Mouse (Mus musculus): ENCODE measurements around the gene Slc6a6.

The Slc6a6 gene

DNA sequence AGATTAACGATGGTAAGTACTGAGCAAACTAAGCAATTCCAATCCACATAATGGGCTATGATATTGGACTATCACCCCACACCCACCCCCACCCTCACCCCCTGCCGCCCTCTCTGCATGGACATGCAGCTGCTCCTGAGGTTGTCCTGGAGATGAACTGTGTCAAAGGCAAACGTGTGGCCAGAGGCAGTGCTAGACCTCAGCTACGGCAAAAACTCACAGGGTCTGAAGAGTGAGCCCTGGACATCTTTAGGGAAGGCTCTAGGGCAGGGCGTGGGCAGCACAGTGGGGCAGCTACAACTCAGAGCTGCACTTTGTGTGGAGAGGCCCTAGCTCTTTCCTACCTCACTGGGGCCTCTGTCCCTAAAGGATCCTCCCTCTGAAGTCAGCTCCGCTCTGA lies 13.6 kb upstream of the Slc6a6 start:
- DNase-seq (ENCODE audit: low spot score) = no peak

DNA sequence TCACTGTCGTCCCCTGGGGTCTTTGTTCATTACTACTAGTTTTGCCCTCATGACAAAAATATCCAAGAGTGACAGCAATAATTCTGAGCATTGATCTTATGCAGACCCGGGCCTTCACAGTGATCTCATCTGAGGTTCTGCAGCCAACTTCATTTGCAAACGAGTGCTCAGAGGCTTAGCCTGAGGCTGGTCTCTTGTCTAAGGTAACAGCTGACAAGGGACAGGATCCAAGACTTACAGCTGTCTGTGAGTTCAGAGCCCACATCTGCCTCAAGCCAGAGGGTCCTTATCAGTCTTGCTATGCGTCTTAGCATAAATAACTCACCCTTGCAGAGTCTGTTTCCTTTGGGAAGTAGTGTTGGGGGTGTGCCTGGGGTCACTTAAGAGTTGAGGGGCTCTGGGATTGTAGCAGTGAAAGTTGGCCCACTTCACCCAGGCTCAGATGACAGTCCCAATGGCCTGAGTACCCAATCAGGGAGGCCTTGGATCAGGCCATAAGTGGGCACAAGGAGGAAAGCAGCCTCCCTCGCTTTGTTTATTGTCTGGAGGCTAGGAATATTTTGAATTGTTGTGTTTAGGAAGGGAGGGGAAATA lies 9.0 kb upstream of the Slc6a6 start:
- DNase-seq (ENCODE audit: low spot score) = no peak

DNA sequence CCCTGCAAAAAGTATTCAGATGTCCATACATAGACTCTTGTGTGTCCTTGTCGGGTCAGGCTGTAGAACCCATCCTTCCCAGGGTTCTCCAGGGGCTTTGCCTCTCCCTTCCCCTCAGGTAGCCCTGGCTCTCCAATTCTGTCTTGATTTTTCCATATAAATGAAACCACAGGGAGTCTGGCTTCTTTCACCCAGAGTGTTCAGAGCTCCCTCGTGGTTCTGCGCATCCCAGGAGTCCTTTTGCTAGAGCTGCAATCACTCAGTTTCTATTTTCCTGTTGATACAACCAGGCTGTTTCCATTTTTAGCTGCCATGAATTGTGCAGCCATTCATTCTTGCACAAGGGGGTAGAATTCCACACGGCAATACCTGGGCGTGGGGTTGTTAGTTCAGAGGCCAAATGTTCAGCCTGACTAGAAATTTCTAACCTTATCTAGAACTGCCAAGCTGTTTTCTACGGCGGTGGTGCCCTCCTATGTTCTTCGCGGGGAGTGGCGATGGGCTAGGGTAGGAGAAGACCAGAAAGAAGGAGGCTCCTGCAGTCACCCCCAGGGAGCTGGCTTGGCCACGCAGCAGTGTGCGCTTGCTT lies 5.3 kb upstream of the Slc6a6 start:
- no peak for DNase-seq (ENCODE audit: low spot score)

DNA sequence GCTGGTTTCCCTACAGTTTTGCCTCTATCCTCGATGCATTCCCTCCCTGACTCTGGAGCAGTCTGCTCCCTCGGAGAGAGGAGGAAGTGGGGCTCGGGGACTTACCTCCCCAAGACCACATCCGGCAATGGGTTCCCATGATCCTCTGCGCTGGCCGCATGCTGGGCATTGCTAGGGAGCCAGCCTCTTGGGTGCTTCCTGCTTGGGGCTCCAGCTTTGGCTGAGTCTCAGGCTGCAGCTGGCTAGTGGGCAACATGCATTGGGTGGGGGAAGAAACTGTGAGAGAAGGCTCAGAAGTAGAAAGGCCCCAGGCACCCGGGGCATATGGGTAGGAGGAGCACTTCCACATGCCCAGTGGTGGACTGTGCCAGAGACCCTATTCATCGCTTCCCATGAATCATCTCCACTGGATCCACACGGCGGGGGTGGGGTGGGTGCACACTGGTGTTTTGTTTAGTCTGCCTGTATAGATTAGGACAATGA lies 4.7 kb upstream of the Slc6a6 start:
- peak; percentile 94 for DNase-seq (ENCODE audit: low spot score)

DNA sequence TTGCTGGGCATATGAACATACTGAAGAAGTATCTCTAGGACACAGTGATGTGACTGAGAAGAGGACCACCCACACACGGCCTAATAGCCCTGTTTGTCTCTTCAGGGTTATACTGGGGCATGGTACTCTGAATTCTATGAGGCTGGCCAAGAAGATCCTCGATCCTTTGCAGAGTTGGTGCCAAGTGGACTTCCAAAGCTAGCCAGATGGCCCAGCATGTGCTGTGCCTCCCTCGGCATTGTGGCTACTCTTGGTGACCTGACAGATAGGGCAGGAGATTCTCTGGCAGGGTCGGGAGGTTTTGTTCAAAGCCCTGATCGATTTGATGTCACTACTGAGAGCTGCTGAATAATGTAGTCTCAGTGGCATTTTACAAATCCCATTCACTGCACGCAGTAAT lies 4.1 kb upstream of the Slc6a6 start:
- no peak for DNase-seq (ENCODE audit: low spot score)

DNA sequence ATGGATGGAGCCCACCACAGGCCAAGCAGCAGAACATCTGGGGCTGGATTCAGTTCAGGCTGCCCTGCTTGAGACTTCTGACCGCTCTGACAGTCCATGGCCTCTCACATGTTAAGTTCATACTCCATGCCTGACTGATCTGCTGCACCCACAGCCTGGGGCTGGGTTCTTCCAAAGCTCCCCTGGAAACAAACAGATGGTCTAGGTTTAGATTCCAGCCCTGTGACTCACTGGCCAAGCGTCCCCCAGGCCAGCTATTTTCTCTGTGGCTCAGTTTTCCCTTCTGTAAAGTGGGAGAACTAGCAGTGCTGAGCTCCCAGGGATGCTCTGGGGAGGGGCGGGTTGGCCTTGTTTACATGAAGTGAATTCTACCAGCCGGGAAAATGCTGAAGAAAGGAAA lies 2.0 kb upstream of the Slc6a6 start:
- DNase-seq (ENCODE audit: low spot score) = no peak

DNA sequence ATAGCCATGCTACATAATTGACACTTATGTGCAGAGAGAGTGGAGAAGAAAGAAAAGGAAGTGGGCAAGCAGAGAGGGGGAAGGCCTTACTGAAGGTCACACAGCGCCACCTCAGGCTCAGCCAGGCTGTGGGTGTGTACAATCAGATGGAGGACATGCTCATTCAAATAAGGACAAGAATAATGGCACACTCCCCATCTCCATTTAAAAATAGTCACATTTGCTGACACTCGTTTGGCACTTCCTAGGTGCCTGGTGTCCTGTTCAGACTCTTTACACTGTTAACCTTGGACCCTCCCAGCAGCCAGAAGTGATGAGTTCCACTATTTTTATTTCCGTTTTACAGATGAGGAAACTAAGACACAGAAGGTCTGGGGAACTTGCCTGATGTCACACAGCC lies 732 bp upstream of the Slc6a6 start:
- peak; percentile 59 for DNase-seq (ENCODE audit: low spot score)

DNA sequence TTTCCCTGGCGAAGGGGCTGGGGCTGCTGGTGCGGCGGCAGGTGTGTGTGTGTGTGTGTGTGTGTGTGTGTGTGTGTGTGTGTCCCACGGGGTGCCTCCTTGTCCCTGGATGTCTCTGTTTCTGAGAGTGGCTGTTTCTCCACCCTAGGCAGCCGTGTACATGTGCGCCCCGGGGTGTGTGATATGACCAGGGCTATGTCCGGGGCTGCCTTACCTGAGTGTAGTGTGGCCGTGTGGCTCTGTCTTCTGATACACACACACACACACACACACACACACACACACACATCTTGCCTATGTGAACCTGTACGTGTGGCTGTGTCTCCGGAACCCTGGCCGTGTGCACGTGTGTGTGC lies 599 bp downstream of the Slc6a6 start:
- DNase-seq (ENCODE audit: low spot score) = no peak

DNA sequence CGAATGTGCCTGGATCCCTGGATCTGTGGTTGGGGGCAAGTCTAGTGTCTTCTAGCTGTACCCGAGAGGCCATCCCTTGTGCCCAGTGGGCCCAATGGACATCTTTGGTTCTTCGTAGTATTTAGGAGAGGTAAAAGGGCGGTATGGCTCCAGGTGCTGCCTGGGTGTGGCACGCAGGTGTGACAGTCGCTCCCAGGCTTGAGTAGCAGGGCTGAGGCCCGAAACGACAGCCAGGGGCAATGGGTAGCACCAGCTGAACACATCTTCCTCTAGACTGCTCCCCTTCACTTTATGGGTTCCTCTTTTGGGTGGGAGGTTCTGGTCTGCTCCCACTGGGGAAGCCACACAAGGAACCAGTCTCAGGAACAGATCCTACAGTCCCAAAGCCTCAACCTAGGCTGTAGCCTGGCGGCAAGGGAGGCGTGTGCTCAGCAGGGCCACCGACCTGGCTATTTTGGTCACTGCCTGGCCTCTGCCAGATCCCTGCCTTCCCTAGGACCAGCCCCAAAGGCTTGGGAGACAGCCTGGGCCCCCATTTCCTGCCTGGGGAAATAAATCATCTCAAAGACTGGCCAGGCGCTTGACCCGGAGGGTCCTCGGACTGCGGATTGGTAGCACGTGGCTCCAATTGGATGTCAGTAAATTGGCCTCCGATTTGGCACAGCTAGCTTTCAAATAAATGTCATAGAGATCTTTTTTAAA lies 1.1 kb downstream of the Slc6a6 start:
- no peak for DNase-seq (ENCODE audit: low spot score)

DNA sequence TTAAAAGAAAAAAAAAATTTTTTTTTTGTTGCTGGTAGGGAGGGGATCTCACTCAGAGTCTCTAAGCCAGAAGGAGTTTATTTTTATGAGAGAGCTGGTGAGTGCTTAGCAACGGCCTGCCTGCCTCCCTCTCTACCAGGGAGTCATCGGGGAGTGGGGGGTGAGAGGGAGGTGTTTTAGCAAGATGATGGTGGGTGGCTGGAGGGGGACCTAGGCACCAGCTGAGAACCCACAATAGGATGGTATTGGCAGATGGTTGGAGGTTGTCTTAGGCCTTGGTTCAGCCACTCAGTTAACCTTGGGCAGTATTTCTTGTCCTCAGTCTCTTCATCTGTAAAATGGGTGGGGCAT lies 1.7 kb downstream of the Slc6a6 start:
- peak; percentile 23 for DNase-seq (ENCODE audit: low spot score)

DNA sequence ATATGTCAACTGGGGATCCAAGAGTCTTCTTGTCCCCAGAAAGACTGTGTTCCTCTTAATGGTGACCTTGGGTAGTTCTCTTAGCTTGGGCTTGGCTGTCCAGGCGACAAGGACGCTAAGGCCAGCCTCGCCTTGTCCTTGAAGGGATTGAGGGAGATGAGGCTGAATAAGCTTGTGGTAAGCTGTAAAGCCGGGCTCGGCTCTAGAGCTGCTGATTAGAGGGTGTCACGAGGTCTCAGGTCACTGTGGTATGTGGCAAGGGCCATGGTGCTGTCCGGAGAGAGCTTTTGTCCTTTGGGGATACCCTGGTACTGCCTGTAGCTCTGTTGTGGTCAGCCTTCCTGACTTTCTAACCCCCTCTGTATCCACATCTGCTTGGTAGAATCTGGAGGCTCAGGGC lies 2.0 kb downstream of the Slc6a6 start:
- no peak for DNase-seq (ENCODE audit: low spot score)

DNA sequence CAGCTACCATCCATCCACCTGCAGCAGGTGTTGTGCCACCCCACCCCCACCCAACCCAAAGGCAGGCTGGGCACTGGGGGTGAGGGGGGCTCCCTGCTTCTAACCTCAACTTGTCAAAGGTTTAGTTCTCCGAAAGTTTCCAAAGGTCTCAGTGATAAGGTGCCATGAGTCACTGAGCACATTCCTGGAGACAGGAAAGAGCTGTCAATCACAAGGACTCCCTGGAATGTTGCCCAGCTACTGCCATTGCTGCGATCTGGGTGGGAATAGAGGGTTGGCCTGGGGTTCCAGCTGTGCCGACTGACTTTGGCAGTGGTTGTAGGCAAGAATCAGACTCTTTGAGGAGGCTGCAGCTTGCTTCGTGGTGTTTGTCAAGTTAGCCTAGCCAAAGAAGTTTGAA lies 2.7 kb downstream of the Slc6a6 start:
- no peak for DNase-seq (ENCODE audit: low spot score)

DNA sequence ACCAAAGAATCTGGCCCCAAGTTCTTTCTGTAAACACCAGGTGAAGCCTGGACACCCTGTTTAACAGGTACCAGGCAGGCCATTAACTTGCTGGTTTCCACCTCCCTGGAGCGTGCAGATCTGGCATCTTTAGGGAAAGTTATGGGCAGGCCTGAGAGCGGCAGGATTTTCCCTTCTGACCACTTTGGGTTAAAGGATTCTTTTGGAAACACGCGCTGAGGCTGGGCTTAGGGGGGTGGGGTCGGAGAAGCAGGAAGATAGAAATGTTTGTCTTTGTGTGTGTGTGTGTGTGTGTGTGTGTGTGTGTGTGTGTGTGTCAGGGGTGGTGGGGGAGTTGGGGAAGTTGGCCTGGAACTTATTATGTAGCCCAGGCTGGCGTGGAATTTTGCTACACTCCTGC lies 4.2 kb downstream of the Slc6a6 start:
- no peak for DNase-seq (ENCODE audit: low spot score)

DNA sequence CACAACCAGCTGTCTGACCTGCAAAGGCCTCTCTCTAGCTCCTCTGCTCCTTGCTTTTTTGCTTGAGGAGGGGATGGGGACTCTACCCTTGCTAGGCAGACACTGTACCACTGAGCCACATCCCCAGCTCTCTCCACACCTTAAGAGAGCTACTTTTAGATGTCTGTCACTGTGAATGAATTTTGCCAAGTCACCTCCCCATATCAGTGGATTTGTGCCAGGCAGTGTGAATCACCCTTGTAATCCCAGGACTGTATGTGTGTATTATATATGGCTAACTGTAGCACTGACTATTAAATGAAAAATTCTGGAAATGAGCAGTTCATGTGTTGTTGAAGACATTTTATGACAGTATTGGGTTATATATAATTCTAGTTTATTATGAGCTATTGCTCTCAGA lies 5.4 kb downstream of the Slc6a6 start:
- DNase-seq (ENCODE audit: low spot score) = no peak

DNA sequence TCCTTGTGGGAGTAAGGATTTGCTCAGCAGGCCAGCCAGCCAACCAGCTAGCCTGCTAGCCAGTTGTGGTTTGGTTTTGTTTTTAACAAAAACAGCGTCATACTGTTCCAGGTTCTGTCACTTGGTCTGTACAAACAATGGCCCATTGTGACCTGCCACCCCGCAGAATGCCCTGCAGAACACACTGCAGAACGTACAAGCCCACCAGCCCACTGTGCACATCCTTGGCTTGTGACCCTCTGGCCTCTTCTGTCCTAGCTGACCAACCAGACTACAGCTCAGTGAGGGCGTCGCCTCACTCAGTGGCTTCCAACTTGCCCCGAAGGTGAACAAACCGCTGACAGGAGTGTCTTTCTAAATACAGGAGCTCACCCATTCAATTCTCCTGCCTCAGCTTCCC lies 6.4 kb downstream of the Slc6a6 start:
- DNase-seq (ENCODE audit: low spot score) = no peak

DNA sequence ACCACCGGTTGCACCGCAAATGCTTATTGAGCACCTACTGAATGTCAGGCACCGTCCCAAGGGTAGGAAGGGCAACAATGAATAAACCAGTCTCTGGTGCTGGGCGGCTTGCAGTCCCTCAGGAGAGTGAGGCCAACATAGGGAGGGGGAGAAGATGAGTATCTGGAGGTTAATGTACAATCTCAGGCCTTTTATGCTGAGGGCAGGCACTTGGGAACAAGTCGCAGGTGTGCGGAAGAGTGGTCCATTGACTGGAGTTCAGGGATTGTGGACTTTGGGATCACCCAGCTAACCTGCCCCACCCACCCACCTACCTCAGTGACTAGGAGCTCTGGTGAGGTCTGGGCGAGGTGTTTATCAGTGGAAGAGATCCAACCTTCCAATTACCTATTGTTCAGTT lies 6.8 kb downstream of the Slc6a6 start:
- DNase-seq (ENCODE audit: low spot score) = no peak

DNA sequence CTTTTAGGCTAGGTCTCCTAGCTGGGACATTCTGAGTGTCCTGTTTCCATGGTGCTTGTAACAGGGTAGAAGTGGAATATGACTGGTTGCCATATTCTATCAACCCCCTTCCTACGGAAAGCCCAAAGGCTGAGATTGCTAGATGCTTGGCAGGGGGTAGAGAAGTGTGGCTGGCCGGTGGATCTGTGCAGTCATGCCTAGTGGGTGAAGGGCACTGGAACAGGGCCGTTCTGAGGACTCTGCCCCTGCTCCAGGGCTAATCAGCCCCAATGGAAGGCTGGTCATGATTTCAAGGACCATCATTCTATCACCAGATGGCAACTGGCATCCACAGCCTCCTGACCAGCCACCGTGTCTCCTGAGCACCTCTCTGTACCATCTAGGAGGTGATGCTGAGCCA lies 7.7 kb downstream of the Slc6a6 start:
- DNase-seq (ENCODE audit: low spot score) = no peak

DNA sequence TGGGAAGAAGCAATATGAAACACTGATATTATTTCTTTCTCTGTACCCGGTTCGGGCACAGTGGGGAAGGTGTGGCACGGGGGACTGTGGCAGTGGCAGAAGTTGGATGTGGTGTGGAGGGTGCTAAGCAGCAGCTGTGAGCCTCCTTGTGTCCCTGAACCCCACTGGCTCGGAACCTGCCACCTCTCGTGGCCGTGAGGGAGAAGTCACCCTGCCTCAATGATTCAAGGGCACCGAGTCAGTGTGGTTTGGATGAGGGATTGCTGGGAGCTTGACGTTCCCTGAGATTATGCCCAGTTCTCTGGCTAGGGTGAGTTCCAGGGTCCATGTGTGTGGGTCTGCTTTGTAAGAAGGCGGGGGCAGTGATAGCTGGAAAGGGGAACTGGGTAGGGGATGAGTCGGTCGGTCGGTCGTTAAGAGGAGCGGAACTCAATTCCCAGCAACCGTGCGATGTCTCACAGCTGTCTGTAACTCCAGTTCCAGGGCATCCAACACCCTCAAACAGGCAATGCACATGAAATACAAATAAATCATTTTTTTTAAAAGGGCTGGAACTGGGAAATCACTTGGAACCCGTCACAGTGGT lies 9.5 kb downstream of the Slc6a6 start:
- DNase-seq (ENCODE audit: low spot score) = no peak

DNA sequence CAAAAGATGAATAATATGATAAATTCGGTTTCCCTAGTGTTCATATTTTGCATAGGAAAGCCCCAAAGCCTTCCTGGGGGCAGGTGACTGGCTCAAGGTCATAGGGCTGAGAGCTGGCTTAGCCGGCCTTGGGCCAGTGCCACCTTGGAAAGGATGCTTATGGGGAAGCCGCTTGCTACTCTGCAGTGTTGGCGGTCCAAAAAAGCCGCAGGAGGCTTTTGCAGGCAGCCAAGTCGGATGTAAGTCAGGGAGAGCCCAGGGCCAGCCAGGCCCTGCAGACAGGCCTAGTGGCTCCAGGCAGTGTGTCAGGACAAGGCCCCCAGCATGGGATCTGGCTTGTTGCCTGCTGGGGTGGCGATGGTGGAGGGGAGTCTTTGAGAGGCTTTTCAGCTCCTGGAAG lies 10.8 kb downstream of the Slc6a6 start:
- DNase-seq (ENCODE audit: low spot score) = no peak

DNA sequence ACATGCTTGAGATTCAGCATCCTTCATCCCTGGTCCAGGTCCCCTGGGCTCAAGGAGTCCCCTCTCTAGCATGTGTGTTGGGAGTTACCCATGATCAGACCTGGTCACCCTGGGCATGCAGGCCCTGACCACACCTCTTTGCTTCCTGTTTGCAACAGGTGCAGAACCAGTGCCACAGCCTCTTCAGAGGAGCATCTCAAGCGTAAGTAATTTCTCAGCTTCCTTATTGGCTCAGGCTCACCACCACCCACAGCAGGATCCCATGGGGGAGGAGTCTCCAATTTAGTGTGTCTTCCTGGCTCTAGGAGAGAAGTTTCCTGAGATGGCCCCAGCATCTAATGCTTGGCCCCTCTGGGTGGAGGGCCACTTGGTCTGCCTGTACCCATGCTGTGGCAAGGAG lies 15.0 kb downstream of the Slc6a6 start:
- DNase-seq (ENCODE audit: low spot score) = no peak

DNA sequence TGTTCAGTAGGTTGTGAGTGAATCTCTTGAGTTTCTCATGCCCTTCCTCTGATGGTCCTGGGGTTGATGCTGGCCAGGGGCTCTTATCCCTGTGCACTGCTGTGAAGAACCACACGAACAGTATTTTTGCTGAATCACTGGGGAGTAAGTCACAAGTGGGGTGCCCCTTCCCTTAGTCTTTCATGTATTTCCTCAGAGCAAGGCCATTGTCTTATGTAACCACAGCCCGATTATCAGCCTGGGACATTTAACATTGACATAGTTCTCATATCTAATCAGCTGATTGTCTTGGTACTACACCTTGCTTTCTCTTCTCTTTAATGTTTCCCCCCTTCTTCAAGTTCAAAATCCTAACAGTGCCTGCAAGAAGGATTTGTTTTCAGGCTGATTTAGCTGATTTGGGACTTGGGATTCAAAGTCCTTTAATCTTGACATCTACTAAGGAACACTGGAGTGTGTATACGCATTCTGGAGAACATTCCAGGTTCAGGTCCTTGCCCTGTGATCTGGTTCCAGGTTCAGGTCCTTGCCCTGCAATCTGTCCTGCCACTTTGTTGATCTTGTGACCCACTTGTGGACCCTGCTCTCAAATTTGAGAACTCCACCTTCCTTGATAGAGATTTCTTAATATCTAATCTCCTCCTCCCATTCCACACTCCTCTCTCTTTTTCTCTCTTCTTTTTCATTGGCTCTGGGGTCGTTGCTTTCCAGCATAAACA lies 15.8 kb downstream of the Slc6a6 start:
- no peak for DNase-seq (ENCODE audit: low spot score)

DNA sequence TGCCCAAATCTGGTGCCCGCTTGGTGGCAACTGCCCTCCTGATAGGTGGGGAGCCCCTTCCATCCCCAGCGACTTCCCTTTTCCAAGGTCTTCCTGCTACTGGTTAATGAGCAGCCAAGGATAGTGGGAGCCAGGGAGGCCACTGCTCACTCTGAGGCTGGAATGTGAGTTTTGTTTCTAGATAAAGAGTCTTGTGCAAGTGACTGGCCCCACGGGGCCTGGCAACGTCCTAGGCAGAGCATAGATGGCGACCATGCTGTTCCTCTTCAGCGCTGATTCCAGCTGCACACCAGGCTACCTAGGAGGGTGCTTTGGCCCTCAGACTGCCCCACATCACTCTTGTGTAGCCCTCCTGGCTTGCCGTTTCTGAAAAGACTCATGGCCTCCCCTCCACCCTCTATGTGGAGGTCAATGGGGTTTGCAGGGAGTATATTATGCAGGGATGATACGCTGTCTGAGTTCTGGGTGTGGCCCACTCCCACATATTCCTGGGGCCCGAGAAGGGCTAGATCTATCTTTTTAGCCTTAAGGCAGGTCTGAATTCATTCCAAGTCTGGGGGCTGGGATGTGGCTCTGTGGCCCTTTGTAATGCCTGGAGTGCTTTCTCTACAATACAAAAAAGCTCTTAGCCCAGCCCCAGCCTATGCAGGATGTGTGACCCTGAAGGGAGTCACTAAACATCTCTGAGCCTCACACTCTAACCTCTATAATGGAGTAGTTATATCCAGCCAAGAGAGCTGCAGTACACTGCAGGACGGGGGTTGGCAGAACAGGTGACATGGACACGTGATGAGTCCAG lies 17.2 kb downstream of the Slc6a6 start:
- no peak for DNase-seq (ENCODE audit: low spot score)
